Mouse (Mus musculus): ENCODE measurements around the gene Gm49450. TPM values are rescaled to one million over a fixed set of nuclear protein-coding genes. Genes with fewer than 3 reads are reported as not detected.

Gene Gm49450
- total and polyA plus RNA-seq, 3 experiments: 26.2 TPM; not detected in 2

DNA sequence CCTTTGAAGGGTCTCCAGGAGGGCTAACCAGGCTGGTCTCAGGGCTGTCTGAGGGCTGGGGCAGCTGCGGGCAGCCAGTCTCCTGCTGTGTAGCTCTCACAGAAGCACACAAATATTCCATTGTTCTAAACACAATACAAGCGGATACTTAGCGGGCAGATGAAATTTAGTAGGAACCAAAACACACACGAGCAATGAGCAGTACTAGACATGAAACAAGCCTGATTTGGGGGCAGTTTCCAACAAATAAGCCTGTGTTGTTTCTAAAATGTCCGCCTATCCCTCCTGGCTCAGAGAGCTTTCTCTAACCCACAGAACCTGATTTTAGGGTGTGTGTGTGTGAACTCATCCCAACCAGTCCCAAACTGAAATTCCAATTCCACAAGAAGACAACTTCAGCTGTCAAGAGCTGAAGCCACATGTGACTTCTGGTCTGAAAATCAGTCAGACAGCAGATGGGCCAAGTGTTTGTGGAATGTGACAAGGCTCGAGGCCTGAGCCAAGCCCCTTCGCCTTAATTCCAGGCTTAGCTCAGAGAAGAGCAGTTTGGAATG lies 33.8 kb upstream of the Gm49450 start:
- peak in 1 of 2 experiments; percentile 61 for DNase-seq
- H3K9ac ChIP-seq (ENCODE audit: low read depth, low read length): peak overlapping the region; percentile 32
- peaks cover 8% of the 10 kb centered on the region for H3K4me1 ChIP-seq (ENCODE audit: control insufficient read depth, insufficient read depth, low read length)
- H3K27me3 ChIP-seq (ENCODE audit: control insufficient read depth, insufficient read depth, low read length): no peaks in the 10 kb centered on the region
- H3K36me3 ChIP-seq (ENCODE audit: control insufficient read depth, insufficient read depth, low read length): no peaks in the 10 kb centered on the region; the same call in 1 of the 2 replicates
- no peak overlapping the region for H3K4me3 ChIP-seq
- intact Hi-C loops (cut with DNase I): no loop called here
- H3K27ac ChIP-seq: peak overlapping the region; percentile 97
- 20% methylated on average over 7 of the region's 7 CpGs for WGBS
- TF ChIP-seq CTCF (IDR thresholded peaks at IDR 0.05): no peak
- peak; percentile 69 for TF ChIP-seq POLR2A (IDR thresholded peaks at IDR 0.05; ENCODE audit: insufficient read depth, low read depth, low read length)
- 0 out of 2 replicates have a peak, but pooled peaks have one; percentile 40 for TF ChIP-seq EP300 (IDR thresholded peaks at IDR 0.05; ENCODE audit: insufficient read depth, low read depth, low read length)
- H3K79me2 ChIP-seq (replicated peaks; ENCODE audit: control insufficient read depth, insufficient read depth, low read length): no peaks in the 10 kb centered on the region

DNA sequence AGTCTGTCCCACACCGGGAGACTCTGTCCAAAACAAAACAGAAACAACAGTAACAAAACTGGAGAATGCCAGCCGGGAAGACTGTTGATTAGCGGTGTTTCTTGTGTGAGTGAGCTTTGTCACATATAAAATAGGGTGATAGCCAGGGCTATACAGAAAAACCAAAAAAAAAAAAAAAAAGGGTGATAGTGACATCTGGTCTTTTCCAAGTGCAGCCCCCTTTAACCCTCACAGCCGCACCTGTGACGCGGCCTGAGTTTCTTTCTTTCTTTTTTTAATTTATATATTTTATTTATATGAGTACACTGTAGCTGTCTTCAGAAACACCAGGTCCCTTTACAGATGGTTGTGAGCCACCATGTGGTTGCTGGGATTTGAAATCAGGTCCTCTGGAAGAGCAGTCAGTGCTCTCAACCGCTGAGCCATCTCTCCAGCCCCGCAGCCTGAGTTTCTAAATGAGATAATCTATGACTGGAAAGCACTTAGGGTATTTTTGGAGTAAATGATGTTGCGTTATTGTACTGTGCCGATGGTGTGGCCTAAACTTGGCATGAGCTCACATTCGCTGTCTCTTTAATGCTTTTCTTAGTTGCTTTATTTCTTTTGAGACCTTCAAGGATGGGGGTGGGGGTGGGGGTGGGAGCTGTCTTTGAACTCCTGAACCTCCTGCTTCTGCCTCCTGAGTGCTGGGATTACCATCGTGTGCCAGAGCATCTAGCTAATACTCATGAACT lies 32.8 kb upstream of the Gm49450 start:
- no peak overlapping the region for H3K9ac ChIP-seq (ENCODE audit: low read depth, low read length)
- no peaks in the 10 kb centered on the region for H3K79me2 ChIP-seq (replicated peaks; ENCODE audit: control insufficient read depth, insufficient read depth, low read length)
- no peak for DNase-seq
- intact Hi-C loops (cut with DNase I): loop anchor here (1.0 to 2.0 kb wide), 3 partner anchors 7 to 93 kb away; partner anchors contain the start of gene Tuba1b
- peak overlapping the region; percentile 97 for H3K27ac ChIP-seq
- H3K4me3 ChIP-seq: peak overlapping the region; percentile 81
- peaks cover 6% of the 10 kb centered on the region for H3K4me1 ChIP-seq (ENCODE audit: control insufficient read depth, insufficient read depth, low read length)
- H3K27me3 ChIP-seq (ENCODE audit: control insufficient read depth, insufficient read depth, low read length): no peaks in the 10 kb centered on the region
- H3K36me3 ChIP-seq (ENCODE audit: control insufficient read depth, insufficient read depth, low read length): no peaks in the 10 kb centered on the region; the same call in 1 of the 2 replicates
- WGBS: 16% methylated on average over 12 of the region's 12 CpGs
- TF ChIP-seq POLR2A (IDR thresholded peaks at IDR 0.05; ENCODE audit: insufficient read depth, low read depth, low read length) (no peak; the same call in 1 of the 2 replicates), CTCF (IDR thresholded peaks at IDR 0.05) (no peak), EP300 (IDR thresholded peaks at IDR 0.05; ENCODE audit: insufficient read depth, low read depth, low read length) (no peak)

DNA sequence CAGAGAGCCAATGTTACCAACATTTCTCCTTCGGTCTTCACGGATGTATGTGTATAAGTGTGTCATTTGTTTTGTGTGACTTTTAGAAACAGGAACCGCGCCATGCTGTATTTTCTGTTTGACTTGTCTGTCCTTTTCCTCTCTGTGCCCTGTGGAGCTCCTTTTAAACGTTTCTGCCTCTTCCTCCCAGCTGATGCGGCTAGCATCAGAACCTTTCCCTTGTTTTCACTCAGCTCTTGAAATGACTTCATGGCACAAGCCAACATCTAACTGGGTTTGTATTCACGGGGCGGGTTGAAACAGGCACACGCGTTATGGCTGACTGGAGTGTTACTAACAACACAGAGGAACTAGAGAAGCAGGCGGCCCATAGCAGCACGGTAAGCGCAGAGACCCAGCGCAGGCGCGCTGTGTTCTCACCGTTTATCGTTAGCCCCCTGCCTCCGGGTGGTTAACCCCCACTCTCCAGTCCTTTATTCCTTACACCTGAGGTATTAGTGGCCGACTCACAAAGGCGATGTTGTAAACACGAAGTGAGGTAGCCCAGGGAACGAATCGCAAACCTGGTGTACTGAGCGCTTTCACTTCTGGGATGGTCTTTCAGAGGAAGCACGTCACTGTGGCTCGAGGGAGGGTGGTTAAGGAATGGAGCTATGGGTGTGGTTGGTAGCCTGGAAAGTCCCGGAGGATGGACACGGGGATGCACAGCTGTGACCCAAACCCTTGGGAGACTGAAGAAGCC lies 32.1 kb upstream of the Gm49450 start:
- Histone ChIP-seq H3K36me3 (ENCODE audit: control insufficient read depth, insufficient read depth, low read length) (no peaks in the 10 kb centered on the region; the same call in 1 of the 2 replicates), H3K4me3 (peak overlapping the region; percentile 81), H3K4me1 (ENCODE audit: control insufficient read depth, insufficient read depth, low read length) (peaks cover 6% of the 10 kb centered on the region), H3K27me3 (ENCODE audit: control insufficient read depth, insufficient read depth, low read length) (no peaks in the 10 kb centered on the region), H3K9ac (ENCODE audit: low read depth, low read length) (peak overlapping the region; percentile 79), H3K27ac (peak overlapping the region; percentile 97), H3K79me2 (replicated peaks; ENCODE audit: control insufficient read depth, insufficient read depth, low read length) (no peaks in the 10 kb centered on the region)
- DNase-seq: peak; percentile 89 to 91
- intact Hi-C loops (cut with DNase I): loop anchor here (1.0 to 2.0 kb wide), 3 partner anchors 8 to 93 kb away; partner anchors contain the start of gene Tuba1b
- WGBS: under 1% methylated on average over 29 of the region's 29 CpGs
- TF ChIP-seq POLR2A (IDR thresholded peaks at IDR 0.05; ENCODE audit: insufficient read depth, low read depth, low read length) (peak; percentile 99), EP300 (IDR thresholded peaks at IDR 0.05; ENCODE audit: insufficient read depth, low read depth, low read length) (peak; percentile 97), CTCF (IDR thresholded peaks at IDR 0.05) (no peak)

DNA sequence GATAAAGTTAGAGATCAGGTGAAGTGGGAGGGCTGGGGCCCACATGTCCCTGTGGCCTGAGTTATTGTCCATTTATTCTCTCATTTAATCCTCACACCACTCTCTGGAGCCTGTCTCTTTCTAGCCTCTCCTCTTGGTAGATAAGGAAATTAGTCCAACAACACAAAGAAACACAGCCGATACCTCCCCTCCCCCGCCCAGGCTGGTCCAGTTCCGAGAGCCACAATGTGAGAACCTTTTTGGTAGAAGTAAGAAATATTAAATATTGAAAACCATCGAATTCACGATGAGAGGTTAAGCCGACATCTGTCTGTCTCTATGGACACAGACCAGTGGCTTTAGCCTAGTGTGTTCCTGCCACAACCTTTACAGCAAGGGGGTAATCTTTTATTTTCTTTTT lies 31.3 kb upstream of the Gm49450 start:
- H3K9ac ChIP-seq (ENCODE audit: low read depth, low read length): no peak overlapping the region
- WGBS: 38% methylated on average over 6 of the region's 6 CpGs
- H3K4me1 ChIP-seq (ENCODE audit: control insufficient read depth, insufficient read depth, low read length): peaks cover 6% of the 10 kb centered on the region
- peak overlapping the region; percentile 81 for H3K4me3 ChIP-seq
- no peaks in the 10 kb centered on the region; the same call in 1 of the 2 replicates for H3K36me3 ChIP-seq (ENCODE audit: control insufficient read depth, insufficient read depth, low read length)
- H3K27me3 ChIP-seq (ENCODE audit: control insufficient read depth, insufficient read depth, low read length): no peaks in the 10 kb centered on the region
- intact Hi-C loops (cut with DNase I): loop anchor here (1.0 to 2.0 kb wide), 3 partner anchors 9 to 92 kb away; partner anchors contain the start of gene Tuba1b
- DNase-seq: peak in 1 of 2 experiments; percentile 33
- H3K27ac ChIP-seq: peak overlapping the region; percentile 97
- TF ChIP-seq POLR2A (IDR thresholded peaks at IDR 0.05; ENCODE audit: insufficient read depth, low read depth, low read length) (no peak), CTCF (IDR thresholded peaks at IDR 0.05) (no peak), EP300 (IDR thresholded peaks at IDR 0.05; ENCODE audit: insufficient read depth, low read depth, low read length) (no peak)
- H3K79me2 ChIP-seq (replicated peaks; ENCODE audit: control insufficient read depth, insufficient read depth, low read length): no peaks in the 10 kb centered on the region

DNA sequence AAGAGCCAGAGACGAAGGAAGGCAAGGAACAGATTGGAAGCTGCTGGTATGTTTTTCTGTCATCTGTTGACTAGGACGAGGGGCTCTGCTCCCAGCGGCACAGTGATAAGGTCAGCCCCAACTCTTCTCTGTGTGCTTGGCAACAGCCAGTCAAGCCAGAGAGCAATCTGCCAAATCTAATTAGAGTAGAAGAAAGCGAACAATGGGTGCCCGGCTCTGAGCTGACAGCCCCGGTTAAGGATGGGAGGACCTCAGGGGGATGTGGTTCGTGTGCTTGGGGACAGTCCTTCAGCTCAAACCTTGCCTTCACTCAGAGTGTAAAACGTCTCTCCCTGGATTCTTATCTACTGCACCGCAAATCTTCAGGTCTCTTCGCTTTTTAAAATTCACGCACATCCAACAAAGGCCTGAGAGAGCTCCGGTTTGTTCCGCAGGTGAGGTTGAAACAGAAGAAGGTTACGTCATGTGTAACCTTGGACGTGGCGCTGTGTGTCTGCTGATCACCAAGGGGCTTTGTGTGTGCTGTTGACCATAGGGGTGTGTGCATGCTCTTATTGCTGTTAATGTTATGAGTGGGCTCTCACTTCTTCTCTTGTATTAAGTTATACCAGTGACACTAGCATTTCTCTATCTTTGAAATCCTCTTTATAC lies 30.2 kb upstream of the Gm49450 start:
- Histone ChIP-seq H3K79me2 (replicated peaks; ENCODE audit: control insufficient read depth, insufficient read depth, low read length) (no peaks in the 10 kb centered on the region), H3K27me3 (ENCODE audit: control insufficient read depth, insufficient read depth, low read length) (no peaks in the 10 kb centered on the region), H3K36me3 (ENCODE audit: control insufficient read depth, insufficient read depth, low read length) (no peaks in the 10 kb centered on the region; the same call in 1 of the 2 replicates), H3K4me3 (no peak overlapping the region), H3K9ac (ENCODE audit: low read depth, low read length) (no peak overlapping the region), H3K27ac (no peak overlapping the region), H3K4me1 (ENCODE audit: control insufficient read depth, insufficient read depth, low read length) (peaks cover 6% of the 10 kb centered on the region)
- WGBS: 56% methylated on average over 16 of the region's 16 CpGs
- TF ChIP-seq CTCF (IDR thresholded peaks at IDR 0.05) (no peak), POLR2A (IDR thresholded peaks at IDR 0.05; ENCODE audit: insufficient read depth, low read depth, low read length) (no peak), EP300 (IDR thresholded peaks at IDR 0.05; ENCODE audit: insufficient read depth, low read depth, low read length) (no peak)
- no peak for DNase-seq
- intact Hi-C loops (cut with DNase I): loop anchor here (2.0 kb wide), 2 partner anchors 49 to 91 kb away; partner anchors contain the start of gene Tuba1b
